Mouse (Mus musculus): ENCODE measurements at regions not wholly inside any gene's neighbourhood (a gene's known extent, or its start where the extent isn't known, plus 50 kb on each side); places are given as distances from the start of the nearest gene placed in this dataset.

- intact Hi-C loops (cut with DNase I): no loop called here
- DNase-seq: peak; percentile 9 to 14
These were observed 575.0 kb upstream of the Fam241a start for GRCm38 (mm10) chr3:128471111-128471510.

GRCm38 (mm10) chr3:128429706-128430105 is 533.6 kb upstream of the Fam241a start:
- intact Hi-C loops (cut with DNase I): no loop called here
- no peak for DNase-seq

GRCm38 (mm10) chr3:128415568-128415967 is 519.4 kb upstream of the Fam241a start:
- intact Hi-C loops (cut with DNase I): no loop called here
- no peak for DNase-seq

- no peak for DNase-seq
- intact Hi-C loops (cut with DNase I): no loop called here
These were observed 517.4 kb upstream of the Fam241a start for GRCm38 (mm10) chr3:128413481-128413880.

- intact Hi-C loops (cut with DNase I): no loop called here
- DNase-seq: no peak
These were observed 516.0 kb upstream of the Fam241a start for GRCm38 (mm10) chr3:128412157-128412556.

- intact Hi-C loops (cut with DNase I): no loop called here
- no peak for DNase-seq
These were observed 498.7 kb upstream of the Fam241a start for GRCm38 (mm10) chr3:128394805-128395204.

- no peak for DNase-seq
- intact Hi-C loops (cut with DNase I): no loop called here
These were observed 484.5 kb upstream of the Fam241a start for GRCm38 (mm10) chr3:128380579-128380978.

GRCm38 (mm10) chr3:128369521-128370127 is 473.5 kb upstream of the Fam241a start:
- DNase-seq: no peak
- intact Hi-C loops (cut with DNase I): no loop called here

GRCm38 (mm10) chr3:128362310-128362709 is 466.2 kb upstream of the Fam241a start:
- DNase-seq: no peak
- intact Hi-C loops (cut with DNase I): no loop called here

GRCm38 (mm10) chr3:128349123-128349522 is 453.0 kb upstream of the Fam241a start:
- intact Hi-C loops (cut with DNase I): loop anchor here (1.0 kb wide), 1 partner anchor 855 kb away; no protein-coding TSS in a partner anchor
- peak; percentile 7 to 37 for DNase-seq

GRCm38 (mm10) chr3:128347782-128348574 is 451.9 kb upstream of the Fam241a start:
- intact Hi-C loops (cut with DNase I): no loop called here
- no peak for DNase-seq

- DNase-seq: no peak
- intact Hi-C loops (cut with DNase I): loop anchor here (1.0 to 5.0 kb wide), 3 partner anchors 150 to 335 kb away; no protein-coding TSS in a partner anchor
These were observed 441.4 kb upstream of the Fam241a start for GRCm38 (mm10) chr3:128337508-128337907.

- DNase-seq: peak; percentile 35 to 63
- intact Hi-C loops (cut with DNase I): loop anchor here (1.0 to 5.0 kb wide), 3 partner anchors 150 to 335 kb away; no protein-coding TSS in a partner anchor
These were observed 440.9 kb upstream of the Fam241a start for GRCm38 (mm10) chr3:128337031-128337430.

GRCm38 (mm10) chr3:128327677-128328076 is 431.6 kb upstream of the Fam241a start:
- intact Hi-C loops (cut with DNase I): no loop called here
- no peak for DNase-seq

GRCm38 (mm10) chr3:128301312-128301711 is 405.2 kb upstream of the Fam241a start:
- intact Hi-C loops (cut with DNase I): no loop called here
- no peak for DNase-seq

- no peak for DNase-seq
- intact Hi-C loops (cut with DNase I): no loop called here
These were observed 402.0 kb upstream of the Fam241a start for GRCm38 (mm10) chr3:128298110-128298509.

- intact Hi-C loops (cut with DNase I): no loop called here
These were observed 391.7 kb upstream of the Fam241a start for GRCm38 (mm10) chr3:128287846-128288245.

GRCm38 (mm10) chr3:128285214-128285613 is 389.1 kb upstream of the Fam241a start:
- intact Hi-C loops (cut with DNase I): no loop called here
- DNase-seq: no peak

More at GRCm38 (mm10) chr3:128287846-128288245, 391.7 kb upstream of the Fam241a start:
- no peak for DNase-seq

GRCm38 (mm10) chr3:128280626-128281025 is 384.5 kb upstream of the Fam241a start:
- intact Hi-C loops (cut with DNase I): no loop called here
- DNase-seq: peak in 1 of 2 experiments; percentile 1

- intact Hi-C loops (cut with DNase I): no loop called here
- DNase-seq: no peak
These were observed 374.5 kb upstream of the Fam241a start for GRCm38 (mm10) chr3:128270576-128270975.

- intact Hi-C loops (cut with DNase I): no loop called here
- no peak for DNase-seq
These were observed 365.1 kb upstream of the Fam241a start for GRCm38 (mm10) chr3:128261208-128261607.

GRCm38 (mm10) chr3:128247816-128248215 is 351.7 kb upstream of the Fam241a start:
- no peak for DNase-seq
- intact Hi-C loops (cut with DNase I): no loop called here

Data from heart, postnatal 14 days (tissue).